18 mouse cellular contexts compared by ENCODE assay signal in genomic region chr11:9047044-9047443, GRCm38 (mm10). TPM values are rescaled to one million over a fixed set of nuclear protein-coding genes. Genes with fewer than 3 reads are reported as not detected.
A peak's percentile ranks its signal among the peaks of the same experiment; 100 is the strongest.
DNase-seq lines count a peak whose midpoint lies in the region; ATAC-seq lines count a peak whose summit lies in the region.
"Had no signal": no experiment of that assay in that cellular context is flagged by ENCODE, and none has a peak within 500 bp of the region (broad histone marks: within the 10 kb centered on the region; RNA-seq: fewer than 3 reads in every experiment).

No protein-coding gene starts in this region.

- H3K9me3 ChIP-seq in embryonic facial prominence, embryonic 14.5 days (ENCODE audit: control insufficient read depth, low read length), result no peaks in the 10 kb centered on the region
- H3K9me3 ChIP-seq in embryonic facial prominence, embryonic 10.5 days, result no peaks in the 10 kb centered on the region
- no peaks in the 10 kb centered on the region for H3K9me3 ChIP-seq in heart, embryonic 12.5 days (replicated peaks)
- H3K9me3 ChIP-seq in midbrain, embryonic 14.5 days (ENCODE audit: control insufficient read depth, low read length), result no peaks in the 10 kb centered on the region
- H3K9me3 ChIP-seq: G1E; hindbrain, embryonic 13.5 days; limb, embryonic 15.5 days; midbrain, embryonic 10.5 days; neural tube, embryonic 13.5 days had no signal

- peak; percentile 13 for DNase-seq in embryonic facial prominence, embryonic 14.5 days (ENCODE audit: low spot score)
- no peak for DNase-seq in embryonic facial prominence, embryonic 10.5 days (ENCODE audit: low spot score)
- DNase-seq in left cerebral cortex, postnatal 14 days (ENCODE audit: low spot score in 2 of 2), result peak; percentile 18 to 47
- DNase-seq in left cerebral cortex, postnatal 25 days (ENCODE audit: low spot score in 2 of 2), result no peak
- peak; percentile 44 for DNase-seq in kidney, postnatal 14 days
- no peak for DNase-seq in gastrocnemius, postnatal 25 days
- DNase-seq in midbrain, embryonic 14.5 days, result no peak
- DNase-seq: B cell, adult 2 months; gastrocnemius, adult 2 months; layer of hippocampus, adult 9-11 months had no signal

- ATAC-seq in embryonic facial prominence, embryonic 14.5 days (ENCODE audit: low read depth), result no peak
- peak; percentile 71 for ATAC-seq in heart, embryonic 12.5 days (ENCODE audit: insufficient number of reproducible peaks, low FRiP score)
- no peak for ATAC-seq in midbrain, embryonic 14.5 days (ENCODE audit: low FRiP score, low TSS enrichment)
- ATAC-seq: activated CD4-positive, CD25-positive, alpha-beta regulatory T cell, adult 4 months had no signal

- H3K4me2 ChIP-seq in embryonic facial prominence, embryonic 14.5 days (ENCODE audit: low read depth, low read length), result no peak overlapping the region
- peak overlapping the region; percentile 24 for H3K4me2 ChIP-seq in heart, embryonic 12.5 days
- H3K4me2 ChIP-seq in midbrain, embryonic 14.5 days (ENCODE audit: low read length), result no peak overlapping the region
- H3K4me2 ChIP-seq: hindbrain, embryonic 13.5 days; limb, embryonic 15.5 days; neural tube, embryonic 13.5 days had no signal

- no peak overlapping the region for H3K27ac ChIP-seq in embryonic facial prominence, embryonic 14.5 days (replicated peaks; ENCODE audit: low read depth, low read length)
- H3K27ac ChIP-seq in embryonic facial prominence, embryonic 10.5 days (replicated peaks), result no peak overlapping the region
- peak overlapping the region; percentile 89 for H3K27ac ChIP-seq in heart, embryonic 12.5 days (ENCODE audit: poor library complexity, severe bottlenecking)
- no peak overlapping the region for H3K27ac ChIP-seq in midbrain, embryonic 14.5 days (replicated peaks; ENCODE audit: low read depth, low read length)
- H3K27ac ChIP-seq: gastrocnemius, adult 2 months; hindbrain, embryonic 13.5 days; limb, embryonic 15.5 days; midbrain, embryonic 10.5 days; neural tube, embryonic 13.5 days had no signal

- H3K36me3 ChIP-seq in embryonic facial prominence, embryonic 14.5 days (ENCODE audit: control insufficient read depth, insufficient read depth, low read length), result no peaks in the 10 kb centered on the region
- H3K36me3 ChIP-seq in embryonic facial prominence, embryonic 10.5 days (replicated peaks), result no peaks in the 10 kb centered on the region
- no peaks in the 10 kb centered on the region for H3K36me3 ChIP-seq in heart, embryonic 12.5 days
- no peaks in the 10 kb centered on the region for H3K36me3 ChIP-seq in midbrain, embryonic 14.5 days (ENCODE audit: control insufficient read depth, insufficient read depth, low read length)
- H3K36me3 ChIP-seq: G1E; hindbrain, embryonic 13.5 days; limb, embryonic 15.5 days; midbrain, embryonic 10.5 days; neural tube, embryonic 13.5 days had no signal

- intact Hi-C loops in left cerebral cortex, postnatal 14 days (cut with DNase I), result no loop called here
- intact Hi-C loops in left cerebral cortex, postnatal 25 days (cut with DNase I), result no loop called here

- peaks cover 23% of the 10 kb centered on the region for H3K27me3 ChIP-seq in embryonic facial prominence, embryonic 14.5 days (replicated peaks; ENCODE audit: control insufficient read depth, insufficient read depth, low read length)
- H3K27me3 ChIP-seq in embryonic facial prominence, embryonic 10.5 days (replicated peaks; ENCODE audit: low read depth, poor library complexity, severe bottlenecking), result peaks cover 32% of the 10 kb centered on the region
- 0 out of 2 replicates have a peak, but pooled peaks cover 9% of the 10 kb centered on the region for H3K27me3 ChIP-seq in heart, embryonic 12.5 days (replicated peaks)
- H3K27me3 ChIP-seq in midbrain, embryonic 14.5 days (ENCODE audit: control insufficient read depth, insufficient read depth, low read length), result peaks cover 8% of the 10 kb centered on the region; the same call in 1 of the 2 replicates

- whole genome bisulfite sequencing in embryonic facial prominence, embryonic 14.5 days, result 65% methylated on average over 5 of the region's 5 CpGs
- 87% methylated on average over 5 of the region's 5 CpGs for WGBS in embryonic facial prominence, embryonic 10.5 days
- WGBS in heart, embryonic 12.5 days, result 31% methylated on average over 5 of the region's 5 CpGs
- 83% methylated on average over 5 of the region's 5 CpGs for WGBS in midbrain, embryonic 14.5 days

- H3K4me3 ChIP-seq in embryonic facial prominence, embryonic 14.5 days (ENCODE audit: low read depth, low read length), result no peak overlapping the region
- no peak overlapping the region for H3K4me3 ChIP-seq in embryonic facial prominence, embryonic 10.5 days
- no peak overlapping the region for H3K4me3 ChIP-seq in heart, embryonic 12.5 days
- no peak overlapping the region for H3K4me3 ChIP-seq in midbrain, embryonic 14.5 days (replicated peaks; ENCODE audit: low read depth, low read length)
- H3K4me3 ChIP-seq: erythroblast, embryonic 14.5 days; gastrocnemius, adult 2 months; hindbrain, embryonic 13.5 days; limb, embryonic 15.5 days; midbrain, embryonic 10.5 days; neural tube, embryonic 13.5 days had no signal

- no peak overlapping the region for H3K9ac ChIP-seq in embryonic facial prominence, embryonic 14.5 days (ENCODE audit: low read depth, low read length)
- no peak overlapping the region for H3K9ac ChIP-seq in heart, embryonic 12.5 days
- H3K9ac ChIP-seq in midbrain, embryonic 14.5 days (replicated peaks; ENCODE audit: low read length), result no peak overlapping the region
- H3K9ac ChIP-seq: hindbrain, embryonic 13.5 days; limb, embryonic 15.5 days; neural tube, embryonic 13.5 days had no signal

- H3K4me1 ChIP-seq in embryonic facial prominence, embryonic 14.5 days (ENCODE audit: control insufficient read depth, insufficient read depth, low read length), result peaks cover 7% of the 10 kb centered on the region; the same call in 1 of the 2 replicates
- H3K4me1 ChIP-seq in embryonic facial prominence, embryonic 10.5 days, result peaks cover 6% of the 10 kb centered on the region
- peaks cover 37% of the 10 kb centered on the region for H3K4me1 ChIP-seq in heart, embryonic 12.5 days (replicated peaks)
- peaks cover 9% of the 10 kb centered on the region; the same call in 1 of the 2 replicates for H3K4me1 ChIP-seq in midbrain, embryonic 14.5 days (ENCODE audit: control insufficient read depth, insufficient read depth, low read length)

RNA-seq across cellular contexts. Expression of gene Gm11992, which starts 1.4 kb away (rescaled TPM):
- polyA plus RNA-seq in embryonic facial prominence, embryonic 14.5 days (2014; fragmentation: Nextera tagmentation; extraction: Ambion mirVana), result 1.5 and 2.4 TPM in 2 replicates
- polyA plus RNA-seq in embryonic facial prominence, embryonic 10.5 days (2016; fragmentation: Nextera tagmentation; extraction: Ambion mirVana), result 0.35 TPM in 2 replicates
- total RNA-seq in left cerebral cortex, postnatal 14 days (2021), result under 1 TPM; 0.76 to 0.94 TPM
- total RNA-seq in left cerebral cortex, postnatal 25 days (2021), result under 1 TPM; 0.62 to 0.66 TPM
- 3.1 and 3.3 TPM in 2 replicates for polyA plus RNA-seq in heart, embryonic 12.5 days (2016; fragmentation: Nextera tagmentation; extraction: Ambion mirVana)
- not detected for total RNA-seq in gastrocnemius, postnatal 25 days (2021)
- 0.97 and 1.2 TPM in 2 replicates for polyA plus RNA-seq in midbrain, embryonic 14.5 days (2014; fragmentation: Nextera tagmentation; extraction: Ambion mirVana)
- total RNA-seq: gastrocnemius, adult 2 months had no signal
- polyA plus RNA-seq: activated CD4-positive, CD25-positive, alpha-beta regulatory T cell, adult 4 months; erythroblast, embryonic 14.5 days had no signal

RNA-seq across cellular contexts. Expression of gene Sun3, which starts 1.7 kb away (rescaled TPM):
- polyA plus RNA-seq in embryonic facial prominence, embryonic 14.5 days (2014; fragmentation: Nextera tagmentation; extraction: Ambion mirVana), result not detected in 2 replicates
- polyA plus RNA-seq in embryonic facial prominence, embryonic 10.5 days (2016; fragmentation: Nextera tagmentation; extraction: Ambion mirVana), result not detected in 2 replicates
- total RNA-seq in left cerebral cortex, postnatal 14 days (2021), result not detected
- total RNA-seq in left cerebral cortex, postnatal 25 days (2021), result under 1 TPM in 1 of 2 experiments, not detected in 1; 0.30 TPM
- polyA plus RNA-seq in heart, embryonic 12.5 days (2016; fragmentation: Nextera tagmentation; extraction: Ambion mirVana), result 0.61 and 0.73 TPM in 2 replicates
- total RNA-seq in gastrocnemius, postnatal 25 days (2021), result not detected
- 0.39 TPM in 1 of 2 replicates, not detected in the other for polyA plus RNA-seq in midbrain, embryonic 14.5 days (2014; fragmentation: Nextera tagmentation; extraction: Ambion mirVana)
- total RNA-seq: gastrocnemius, adult 2 months had no signal
- polyA plus RNA-seq: activated CD4-positive, CD25-positive, alpha-beta regulatory T cell, adult 4 months; erythroblast, embryonic 14.5 days; G1E; limb, embryonic 15.5 days; midbrain, embryonic 10.5 days had no signal

RNA-seq across cellular contexts. Expression of gene Hus1, which starts 36.1 kb away (rescaled TPM):
- 11.8 and 13.5 TPM in 2 replicates for polyA plus RNA-seq in embryonic facial prominence, embryonic 14.5 days (2014; fragmentation: Nextera tagmentation; extraction: Ambion mirVana)
- polyA plus RNA-seq in embryonic facial prominence, embryonic 10.5 days (2016; fragmentation: Nextera tagmentation; extraction: Ambion mirVana), result 25.1 and 28.5 TPM in 2 replicates
- total RNA-seq in left cerebral cortex, postnatal 14 days (2021), result 10 to 100 TPM; 10.9 to 12.6 TPM
- 10 to 100 TPM; 11.0 to 13.6 TPM for total RNA-seq in left cerebral cortex, postnatal 25 days (2021)
- polyA plus RNA-seq in heart, embryonic 12.5 days (2016; fragmentation: Nextera tagmentation; extraction: Ambion mirVana), result 14.7 and 16.2 TPM in 2 replicates
- total RNA-seq in gastrocnemius, postnatal 25 days (2021), result 1 to 10 TPM; 7.4 to 8.0 TPM
- polyA plus RNA-seq in midbrain, embryonic 14.5 days (2014; fragmentation: Nextera tagmentation; extraction: Ambion mirVana), result 11.1 and 11.9 TPM in 2 replicates

Comparison
In these comparisons a context has a peak if more than half of its experiments do, and no peak if none do; other contexts are left out.
1. DNase-seq: peak in embryonic facial prominence, embryonic 14.5 days (single experiment), left cerebral cortex, postnatal 14 days (2 of 2) and kidney, postnatal 14 days (single experiment); none in embryonic facial prominence, embryonic 10.5 days (single experiment), left cerebral cortex, postnatal 25 days (0 of 2), gastrocnemius, postnatal 25 days (single experiment) and midbrain, embryonic 14.5 days (single experiment).